Mouse (Mus musculus) intestine, postnatal 0 days (tissue): ENCODE measurements around the gene Exosc8. TPM values are rescaled to one million over a fixed set of nuclear protein-coding genes. Genes with fewer than 3 reads are reported as not detected.
A peak's percentile ranks its signal among the peaks of the same experiment; 100 is the strongest.

Source experiments
- ATAC-seq: fragments of 200-750 bp; cut with Nextera tagmentation; 2 replicates; pipeline ENCODE4 v1.8.0; 2017; ENCODE audit warnings: mild to moderate bottlenecking, moderate TSS enrichment, moderate library complexity
- H3K27ac ChIP-seq: fragments of 300-500 bp; sonication (generic); 2 replicates; pipeline ENCODE4 v1.5.1; 2014; ENCODE audit warnings: mild to moderate bottlenecking, low read depth, low read length, moderate library complexity
- H3K27me3 ChIP-seq: fragments of 300-500 bp; sonication (generic); replicated peaks from 2 replicates; pipeline ENCODE4 v1.6.1; 2014; ENCODE audit warnings: low read length, mixed read lengths; ENCODE audit not compliant: control insufficient read depth, insufficient read depth
- H3K36me3 ChIP-seq: fragments of 300-500 bp; sonication (generic); 2 replicates; pipeline ENCODE4 v1.6.1; 2014; ENCODE audit warnings: mild to moderate bottlenecking, moderate library complexity; ENCODE audit not compliant: control insufficient read depth, insufficient read depth
- H3K4me1 ChIP-seq: fragments of 300-500 bp; sonication (generic); replicated peaks from 2 replicates; pipeline ENCODE4 v1.6.1; 2014; ENCODE audit warnings: antibody characterized with exemption, low read length, mixed read lengths; ENCODE audit not compliant: control insufficient read depth, insufficient read depth
- H3K4me2 ChIP-seq: fragments of 300-500 bp; sonication (generic); replicated peaks from 2 replicates; pipeline ENCODE4 v1.6.1; 2014; ENCODE audit warnings: low read depth, mild to moderate bottlenecking, moderate library complexity
- H3K4me3 ChIP-seq: fragments of 300-500 bp; sonication (generic); 2 replicates; pipeline ENCODE4 v1.5.1; 2014; ENCODE audit warnings: low read depth, low read length
- H3K9ac ChIP-seq: fragments of 300-500 bp; sonication (generic); 2 replicates; pipeline ENCODE4 v1.6.1; 2014; ENCODE audit warnings: mild to moderate bottlenecking, low read depth, low read length
- H3K9me3 ChIP-seq: fragments of 300-500 bp; sonication (generic); 2 replicates; pipeline ENCODE4 v1.6.1; 2016; ENCODE audit warnings: mixed run types; ENCODE audit not compliant: control insufficient read depth
- CTCF ChIP-seq: sonication (generic); IDR thresholded peaks from 2 replicates; pipeline ENCODE4 v1.5.1; 2016; ENCODE audit warnings: low read depth, mild to moderate bottlenecking, control low read depth, antibody characterized with exemption, moderate library complexity
- WGBS: fragments of 180-500 bp; shearing (Covaris S2); extraction: QIAGEN DNeasy Blood & Tissue Kit; methylation state at CpG from one replicate; pipeline ENCODE4 v1.1.7; 2014; 5-methylcytosine and 5-hydroxymethylcytosine counted together
- polyA plus RNA-seq: library from polyadenylated mRNA; unstranded; fragments of >200 nt; fragmentation: Nextera tagmentation; extraction: Ambion mirVana; gene quantifications from 2 replicates; pipeline ENCODE4 v1.2.1, GENCODE M21; 2015

Exosc8 gene
- polyA plus RNA-seq, 1 experiment from 2014 or later, result 31.7 TPM

GRCm38 (mm10) chr3:54692202-54693055 lies 42.8 kb downstream of the Exosc8 start, which contains the start of gene Supt20:
TSS of gene Supt20 (plus strand) at chr3:54692807.
- WGBS, result under 1% methylated on average over 64 of the region's 65 CpGs
- Histone ChIP-seq H3K4me1 (no peaks in the 10 kb centered on the region), H3K36me3 (peaks cover 19% of the 10 kb centered on the region), H3K9ac (peak within 1 kb of the TSS; percentile 59), H3K27me3 (no peaks in the 10 kb centered on the region), H3K9me3 (no peaks in the 10 kb centered on the region), H3K27ac (peak within 1 kb of the TSS; percentile 86), H3K4me2 (peak within 1 kb of the TSS; percentile 86), H3K4me3 (peak within 1 kb of the TSS; percentile 76)
- ATAC-seq, result peak; percentile 99
- no peak for TF ChIP-seq CTCF

GRCm38 (mm10) chr3:54689091-54689490 lies 46.1 kb downstream of the Exosc8 start:
- H3K36me3 ChIP-seq, result no peaks in the 10 kb centered on the region
- 40% methylated on average over 2 of the region's 2 CpGs for WGBS

GRCm38 (mm10) chr3:54687245-54687644 lies 47.9 kb downstream of the Exosc8 start:
- Histone ChIP-seq H3K27me3 (no peaks in the 10 kb centered on the region), H3K9ac (no peak overlapping the region), H3K9me3 (no peaks in the 10 kb centered on the region), H3K4me3 (no peak overlapping the region), H3K4me2 (no peak overlapping the region), H3K27ac (no peak overlapping the region), H3K36me3 (no peaks in the 10 kb centered on the region), H3K4me1 (no peaks in the 10 kb centered on the region)
- no peak for ATAC-seq
- TF ChIP-seq CTCF, result no peak
- WGBS, result 54% methylated on average over 2 of the region's 2 CpGs

More at GRCm38 (mm10) chr3:54689091-54689490, 46.1 kb downstream of the Exosc8 start:
- Histone ChIP-seq H3K4me3 (no peak overlapping the region), H3K4me1 (no peaks in the 10 kb centered on the region), H3K4me2 (no peak overlapping the region), H3K27me3 (no peaks in the 10 kb centered on the region), H3K9me3 (no peaks in the 10 kb centered on the region), H3K9ac (no peak overlapping the region), H3K27ac (no peak overlapping the region)
- TF ChIP-seq CTCF, result peak; percentile 61
- no peak for ATAC-seq

- Histone ChIP-seq H3K9ac (no peak overlapping the region), H3K4me2 (no peak overlapping the region), H3K27me3 (no peaks in the 10 kb centered on the region), H3K4me1 (no peaks in the 10 kb centered on the region), H3K4me3 (no peak overlapping the region), H3K27ac (no peak overlapping the region), H3K36me3 (no peaks in the 10 kb centered on the region), H3K9me3 (no peaks in the 10 kb centered on the region)
- no peak for ATAC-seq
- TF ChIP-seq CTCF, result no peak
- WGBS, result 96% methylated on average over 3 of the region's 3 CpGs
Observed at GRCm38 (mm10) chr3:54685202-54685601, 50.0 kb downstream of the Exosc8 start.

GRCm38 (mm10) chr3:54681310-54682204 lies 53.6 kb downstream of the Exosc8 start:
- Histone ChIP-seq H3K27me3 (no peaks in the 10 kb centered on the region), H3K9me3 (no peaks in the 10 kb centered on the region), H3K36me3 (no peaks in the 10 kb centered on the region), H3K9ac (no peak overlapping the region), H3K4me1 (no peaks in the 10 kb centered on the region), H3K4me2 (no peak overlapping the region), H3K27ac (no peak overlapping the region), H3K4me3 (no peak overlapping the region)
- 53% methylated on average over 6 of the region's 6 CpGs for WGBS
- TF ChIP-seq CTCF, result no peak
- ATAC-seq, result no peak

Other genes with a start within 250 kb of the Exosc8 start
- 27.5 and 31.5 TPM in 2 replicates for gene Supt20, start 42.6 kb downstream of the Exosc8 start, polyA plus RNA-seq
- not detected in 2 replicates for gene Gm21958, start 21.0 kb downstream of the Exosc8 start, polyA plus RNA-seq
- 95.1 and 99.6 TPM in 2 replicates for gene Alg5, start 146 bp upstream of the Exosc8 start, polyA plus RNA-seq
- 0.70 and 0.93 TPM in 2 replicates for gene Smad9, start 20.2 kb upstream of the Exosc8 start, polyA plus RNA-seq
- gene Rfxap, start 72.4 kb upstream of the Exosc8 start, polyA plus RNA-seq, result 28.8 and 30.8 TPM in 2 replicates
- gene Sertm1, start 180.5 kb upstream of the Exosc8 start, polyA plus RNA-seq, result 0.83 and 1.4 TPM in 2 replicates